Mouse (Mus musculus): ENCODE data around the gene Tmco4. TPM values are rescaled to one million over a fixed set of nuclear protein-coding genes. Genes with fewer than 3 reads are reported as not detected.

Tmco4 gene
- polyA plus RNA-seq, 1 experiment from 2014 or later: 1.4 TPM

DNA sequence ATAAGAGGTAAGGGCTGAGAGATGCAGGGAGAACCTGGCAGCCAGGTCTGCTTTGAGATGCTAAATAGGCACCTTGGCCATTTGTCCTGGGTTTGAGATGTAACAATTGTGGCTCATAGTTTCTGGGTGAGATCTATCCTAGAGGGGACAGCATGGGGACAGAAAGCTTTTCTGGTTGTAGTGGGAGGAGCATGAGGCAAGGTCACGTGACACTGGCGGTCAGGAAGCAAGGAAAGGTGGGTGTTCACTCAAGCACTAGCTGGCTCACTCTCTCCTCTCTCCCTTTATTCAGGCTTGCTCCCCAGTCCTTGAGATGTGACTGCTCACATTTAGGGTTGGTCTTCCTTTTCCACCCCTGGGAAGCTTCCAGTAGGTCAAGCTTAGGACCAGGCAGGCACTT, 28.3 kb downstream of the Tmco4 start:
- no peak for DNase-seq (ENCODE audit: low spot score)
- ATAC-seq (ENCODE audit: insufficient number of reproducible peaks, low FRiP score, low TSS enrichment, low read depth): no peak
- no peaks in the 10 kb centered on the region for H3K9me3 ChIP-seq (ENCODE audit: control insufficient read depth, low read length)
- H3K4me1 ChIP-seq (ENCODE audit: control insufficient read depth, insufficient read depth, low read length): no peaks in the 10 kb centered on the region
- H3K27me3 ChIP-seq (ENCODE audit: control insufficient read depth, insufficient read depth, low read length): no peaks in the 10 kb centered on the region
- H3K36me3 ChIP-seq (ENCODE audit: control insufficient read depth, insufficient read depth, low read length): no peaks in the 10 kb centered on the region
- H3K27ac ChIP-seq (replicated peaks; ENCODE audit: low read depth, low read length): no peak overlapping the region
- H3K4me2 ChIP-seq (ENCODE audit: low read depth, severe bottlenecking): no peak overlapping the region
- 41% methylated on average over 2 of the region's 2 CpGs for WGBS
- H3K9ac ChIP-seq (ENCODE audit: low read length): no peak overlapping the region
- H3K4me3 ChIP-seq (ENCODE audit: low read depth, low read length): no peak overlapping the region

DNA sequence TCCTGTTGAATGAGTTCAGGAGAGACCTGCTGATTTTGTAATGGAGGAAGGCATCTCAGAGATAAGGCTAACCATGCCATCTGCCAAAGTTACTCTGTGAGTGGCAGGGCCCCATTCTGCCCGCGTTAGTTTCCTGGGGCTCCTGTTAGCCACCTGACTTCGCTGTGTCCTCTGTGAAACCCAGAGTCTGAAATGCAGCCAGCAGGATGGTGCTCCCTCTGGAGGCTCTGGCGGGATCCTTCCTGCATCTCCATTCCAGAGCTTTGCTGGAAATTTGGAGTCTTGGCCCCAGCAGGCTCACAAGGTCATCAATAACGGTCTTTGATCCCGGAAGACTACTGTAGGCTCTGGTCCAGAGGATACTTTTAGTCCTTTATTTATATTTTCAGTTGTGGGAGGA, 28.7 kb downstream of the Tmco4 start:
- Histone ChIP-seq H3K36me3 (ENCODE audit: control insufficient read depth, insufficient read depth, low read length) (no peaks in the 10 kb centered on the region), H3K9ac (ENCODE audit: low read length) (no peak overlapping the region), H3K4me3 (ENCODE audit: low read depth, low read length) (no peak overlapping the region), H3K4me1 (ENCODE audit: control insufficient read depth, insufficient read depth, low read length) (no peaks in the 10 kb centered on the region), H3K9me3 (ENCODE audit: control insufficient read depth, low read length) (no peaks in the 10 kb centered on the region), H3K27me3 (ENCODE audit: control insufficient read depth, insufficient read depth, low read length) (no peaks in the 10 kb centered on the region), H3K27ac (replicated peaks; ENCODE audit: low read depth, low read length) (no peak overlapping the region), H3K4me2 (ENCODE audit: low read depth, severe bottlenecking) (no peak overlapping the region)
- DNase-seq (ENCODE audit: low spot score): peak; percentile 28
- ATAC-seq (ENCODE audit: insufficient number of reproducible peaks, low FRiP score, low TSS enrichment, low read depth): no peak
- WGBS: 24% methylated on average over 6 of the region's 6 CpGs

DNA sequence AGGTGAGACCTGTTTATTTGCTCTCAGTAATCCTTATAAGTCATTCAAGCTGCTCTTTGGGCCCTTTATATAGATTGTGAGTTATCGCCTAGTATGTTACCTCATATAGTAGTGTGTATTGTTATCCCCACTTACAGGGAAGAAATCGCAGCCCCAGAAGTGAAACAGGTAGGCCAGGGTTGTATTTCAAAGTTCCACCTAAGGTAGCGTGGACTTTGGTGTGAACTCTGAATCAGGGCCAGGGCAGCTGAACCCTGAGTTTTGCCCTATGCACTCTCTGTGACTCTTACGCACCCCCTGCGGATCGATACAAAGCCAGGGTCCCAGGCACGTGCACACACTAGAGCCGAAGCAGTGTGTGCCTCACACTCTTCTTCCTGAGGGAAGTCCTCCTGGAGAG, 31.4 kb downstream of the Tmco4 start:
- no peaks in the 10 kb centered on the region for H3K9me3 ChIP-seq (ENCODE audit: control insufficient read depth, low read length)
- H3K4me1 ChIP-seq (ENCODE audit: control insufficient read depth, insufficient read depth, low read length): no peaks in the 10 kb centered on the region
- H3K9ac ChIP-seq (ENCODE audit: low read length): no peak overlapping the region
- DNase-seq (ENCODE audit: low spot score): no peak
- no peak overlapping the region for H3K4me2 ChIP-seq (ENCODE audit: low read depth, severe bottlenecking)
- no peaks in the 10 kb centered on the region for H3K27me3 ChIP-seq (ENCODE audit: control insufficient read depth, insufficient read depth, low read length)
- WGBS: 86% methylated on average over 8 of the region's 8 CpGs
- no peak overlapping the region for H3K27ac ChIP-seq (replicated peaks; ENCODE audit: low read depth, low read length)
- H3K36me3 ChIP-seq (ENCODE audit: control insufficient read depth, insufficient read depth, low read length): no peaks in the 10 kb centered on the region
- ATAC-seq (ENCODE audit: insufficient number of reproducible peaks, low FRiP score, low TSS enrichment, low read depth): no peak
- no peak overlapping the region for H3K4me3 ChIP-seq (ENCODE audit: low read depth, low read length)

DNA sequence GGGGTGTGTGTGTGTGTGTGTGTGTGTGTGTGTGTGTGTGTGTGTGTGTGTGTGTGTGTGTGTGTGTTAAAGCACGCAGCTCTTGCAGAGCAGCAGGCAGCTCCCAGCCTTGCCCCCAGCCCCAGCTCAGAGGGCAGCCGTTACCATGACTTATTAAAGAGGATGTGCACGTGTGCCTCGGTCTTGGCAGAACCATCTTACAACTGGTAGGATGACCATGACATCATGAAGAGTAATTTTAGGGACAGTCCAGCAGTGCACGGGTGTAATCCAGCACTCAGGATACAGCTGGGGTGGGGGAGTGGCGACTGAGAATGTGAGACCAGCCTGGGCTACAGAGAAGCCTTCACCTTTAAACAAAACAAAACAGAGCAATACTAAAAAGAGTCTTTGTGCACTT, 32.5 kb downstream of the Tmco4 start:
- no peak overlapping the region for H3K4me2 ChIP-seq (ENCODE audit: low read depth, severe bottlenecking)
- ATAC-seq (ENCODE audit: insufficient number of reproducible peaks, low FRiP score, low TSS enrichment, low read depth) (no peak), DNase-seq (ENCODE audit: low spot score) (no peak)
- H3K9me3 ChIP-seq (ENCODE audit: control insufficient read depth, low read length): no peaks in the 10 kb centered on the region
- no peaks in the 10 kb centered on the region for H3K36me3 ChIP-seq (ENCODE audit: control insufficient read depth, insufficient read depth, low read length)
- no peaks in the 10 kb centered on the region for H3K27me3 ChIP-seq (ENCODE audit: control insufficient read depth, insufficient read depth, low read length)
- no peak overlapping the region for H3K9ac ChIP-seq (ENCODE audit: low read length)
- H3K4me1 ChIP-seq (ENCODE audit: control insufficient read depth, insufficient read depth, low read length): no peaks in the 10 kb centered on the region
- 71% methylated on average over 6 of the region's 6 CpGs for WGBS
- no peak overlapping the region for H3K27ac ChIP-seq (replicated peaks; ENCODE audit: low read depth, low read length)
- no peak overlapping the region for H3K4me3 ChIP-seq (ENCODE audit: low read depth, low read length)

DNA sequence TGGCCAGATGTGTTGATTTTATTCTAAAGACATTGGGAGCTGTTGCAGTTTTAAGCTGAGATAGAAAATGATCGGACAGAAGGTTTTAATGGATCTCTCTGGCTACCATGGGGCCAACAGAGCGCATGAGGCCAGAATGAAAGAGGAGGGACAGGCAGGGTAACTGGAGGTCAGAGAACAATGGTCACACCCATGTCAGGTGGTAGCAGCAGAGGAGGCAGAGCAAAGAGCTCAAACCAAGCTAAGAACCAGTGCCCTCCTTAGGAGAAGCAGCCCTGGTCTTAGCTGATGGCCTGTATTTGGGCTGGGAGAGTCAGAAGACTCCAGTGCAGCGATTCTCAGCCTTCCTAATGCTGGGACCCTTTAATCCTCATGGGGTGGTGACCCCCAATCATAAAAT, 34.7 kb downstream of the Tmco4 start:
- Histone ChIP-seq H3K9me3 (ENCODE audit: control insufficient read depth, low read length) (no peaks in the 10 kb centered on the region), H3K9ac (ENCODE audit: low read length) (no peak overlapping the region), H3K4me3 (ENCODE audit: low read depth, low read length) (no peak overlapping the region), H3K36me3 (ENCODE audit: control insufficient read depth, insufficient read depth, low read length) (no peaks in the 10 kb centered on the region), H3K4me1 (ENCODE audit: control insufficient read depth, insufficient read depth, low read length) (no peaks in the 10 kb centered on the region), H3K27ac (replicated peaks; ENCODE audit: low read depth, low read length) (no peak overlapping the region), H3K27me3 (ENCODE audit: control insufficient read depth, insufficient read depth, low read length) (no peaks in the 10 kb centered on the region), H3K4me2 (ENCODE audit: low read depth, severe bottlenecking) (no peak overlapping the region)
- no peak for ATAC-seq (ENCODE audit: insufficient number of reproducible peaks, low FRiP score, low TSS enrichment, low read depth)
- WGBS: 89% methylated on average over 3 of the region's 3 CpGs
- DNase-seq (ENCODE audit: low spot score): no peak

DNA sequence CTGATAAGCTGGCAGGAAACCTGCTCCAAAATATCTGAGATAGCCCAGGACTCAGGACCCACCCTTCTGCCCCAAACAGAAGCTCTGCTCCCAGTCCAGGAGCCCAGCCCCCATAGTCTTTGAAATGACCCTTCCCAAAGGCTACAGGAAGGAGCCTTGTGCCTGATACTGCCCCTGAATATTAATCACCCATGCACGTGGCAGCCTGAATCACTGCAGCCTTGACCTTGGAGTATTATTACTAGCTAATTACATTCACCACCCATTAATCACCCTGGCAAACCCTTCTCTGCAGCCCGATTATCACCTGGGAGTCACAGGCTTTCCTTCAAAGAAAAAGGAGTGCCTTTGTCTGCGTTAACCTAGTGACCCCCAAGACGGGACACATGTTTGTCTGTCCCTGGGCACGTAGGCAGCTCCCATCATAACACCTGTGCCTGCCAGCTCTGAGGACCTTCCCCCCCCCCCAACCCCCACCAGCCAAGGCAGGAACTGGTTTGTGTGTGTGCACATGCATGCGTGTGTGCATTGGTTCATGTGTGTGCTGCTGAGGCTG, 35.4 kb downstream of the Tmco4 start:
- no peak overlapping the region for H3K4me3 ChIP-seq (ENCODE audit: low read depth, low read length)
- H3K27me3 ChIP-seq (ENCODE audit: control insufficient read depth, insufficient read depth, low read length): no peaks in the 10 kb centered on the region
- H3K9me3 ChIP-seq (ENCODE audit: control insufficient read depth, low read length): no peaks in the 10 kb centered on the region
- no peak overlapping the region for H3K27ac ChIP-seq (replicated peaks; ENCODE audit: low read depth, low read length)
- no peak for DNase-seq (ENCODE audit: low spot score)
- no peaks in the 10 kb centered on the region for H3K36me3 ChIP-seq (ENCODE audit: control insufficient read depth, insufficient read depth, low read length)
- H3K9ac ChIP-seq (ENCODE audit: low read length): no peak overlapping the region
- ATAC-seq (ENCODE audit: insufficient number of reproducible peaks, low FRiP score, low TSS enrichment, low read depth): no peak
- no peaks in the 10 kb centered on the region for H3K4me1 ChIP-seq (ENCODE audit: control insufficient read depth, insufficient read depth, low read length)
- 31% methylated on average over 6 of the region's 6 CpGs for WGBS
- H3K4me2 ChIP-seq (ENCODE audit: low read depth, severe bottlenecking): no peak overlapping the region

DNA sequence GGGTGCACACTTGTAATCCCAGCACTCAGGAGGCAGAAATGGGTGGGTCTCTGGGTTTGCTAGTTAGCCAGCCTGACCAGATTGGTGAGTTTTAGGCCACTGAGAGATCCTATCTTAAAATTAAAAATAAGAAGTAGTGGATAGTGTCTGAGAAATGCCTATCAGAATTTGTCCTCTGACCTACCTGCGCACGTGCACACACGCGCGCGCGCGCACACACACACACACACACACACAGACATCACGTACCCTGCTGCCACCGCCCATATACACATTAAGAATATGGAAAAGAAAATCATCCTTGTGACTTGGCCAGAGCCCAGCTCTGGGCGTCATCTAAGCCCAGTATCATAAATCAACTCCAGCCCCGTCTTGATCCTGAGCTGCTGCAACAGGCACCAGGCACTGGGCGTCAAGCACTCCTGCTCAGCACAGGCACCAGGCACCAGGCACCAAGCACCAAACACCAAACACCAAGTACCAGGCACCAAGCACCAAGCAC, 38.6 kb downstream of the Tmco4 start:
- H3K36me3 ChIP-seq (ENCODE audit: control insufficient read depth, insufficient read depth, low read length): no peaks in the 10 kb centered on the region
- H3K9ac ChIP-seq (ENCODE audit: low read length): no peak overlapping the region
- ATAC-seq (ENCODE audit: insufficient number of reproducible peaks, low FRiP score, low TSS enrichment, low read depth): no peak
- no peak for DNase-seq (ENCODE audit: low spot score)
- no peak overlapping the region for H3K4me2 ChIP-seq (ENCODE audit: low read depth, severe bottlenecking)
- H3K4me1 ChIP-seq (ENCODE audit: control insufficient read depth, insufficient read depth, low read length): no peaks in the 10 kb centered on the region
- no peaks in the 10 kb centered on the region for H3K9me3 ChIP-seq (ENCODE audit: control insufficient read depth, low read length)
- no peaks in the 10 kb centered on the region for H3K27me3 ChIP-seq (ENCODE audit: control insufficient read depth, insufficient read depth, low read length)
- 84% methylated on average over 13 of the region's 13 CpGs for WGBS
- H3K4me3 ChIP-seq (ENCODE audit: low read depth, low read length): no peak overlapping the region
- H3K27ac ChIP-seq (replicated peaks; ENCODE audit: low read depth, low read length): no peak overlapping the region

DNA sequence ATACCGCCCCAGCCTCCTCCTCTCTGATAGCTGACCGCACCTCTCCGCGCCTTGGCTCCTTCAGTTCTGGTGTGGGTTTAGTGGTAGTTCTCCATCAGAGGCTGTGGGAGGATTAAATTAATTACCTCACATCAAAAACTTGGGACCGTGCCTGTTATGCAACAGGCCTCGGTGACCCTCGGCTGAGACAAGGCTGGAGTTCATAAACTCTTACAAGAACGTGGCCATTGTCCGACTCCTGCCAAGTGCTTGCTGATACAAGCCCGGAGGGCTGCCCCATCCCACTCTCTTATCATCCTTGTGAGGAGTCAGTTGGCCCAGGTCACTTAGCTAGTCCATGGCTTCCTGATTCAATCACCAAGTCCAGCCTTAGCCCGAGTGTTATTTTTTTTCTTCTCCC, 40.6 kb downstream of the Tmco4 start:
- Histone ChIP-seq H3K4me2 (ENCODE audit: low read depth, severe bottlenecking) (no peak overlapping the region), H3K4me1 (ENCODE audit: control insufficient read depth, insufficient read depth, low read length) (no peaks in the 10 kb centered on the region), H3K9ac (ENCODE audit: low read length) (no peak overlapping the region), H3K27ac (replicated peaks; ENCODE audit: low read depth, low read length) (no peak overlapping the region), H3K4me3 (ENCODE audit: low read depth, low read length) (no peak overlapping the region), H3K27me3 (ENCODE audit: control insufficient read depth, insufficient read depth, low read length) (no peaks in the 10 kb centered on the region), H3K9me3 (ENCODE audit: control insufficient read depth, low read length) (no peaks in the 10 kb centered on the region), H3K36me3 (ENCODE audit: control insufficient read depth, insufficient read depth, low read length) (no peaks in the 10 kb centered on the region)
- ATAC-seq (ENCODE audit: insufficient number of reproducible peaks, low FRiP score, low TSS enrichment, low read depth) (no peak), DNase-seq (ENCODE audit: low spot score) (no peak)
- WGBS: 89% methylated on average over 11 of the region's 11 CpGs

DNA sequence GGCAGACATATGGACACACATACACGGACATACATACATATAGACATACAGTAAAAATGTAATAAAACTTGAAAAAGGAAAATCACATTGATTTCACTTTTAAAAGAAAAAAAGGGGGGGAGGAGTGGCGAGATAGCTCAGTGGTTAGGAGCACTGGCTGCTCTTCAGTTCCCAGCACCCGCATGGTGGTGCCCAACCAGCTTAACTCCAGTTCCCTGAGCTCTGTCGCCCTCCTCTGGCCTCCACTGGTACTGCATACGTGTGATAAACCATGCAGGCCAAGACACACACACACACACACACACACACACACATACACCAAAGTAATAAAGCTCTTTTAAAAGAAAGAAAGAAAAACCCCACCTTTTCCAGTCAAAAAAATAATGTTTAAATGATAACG, 42.1 kb downstream of the Tmco4 start:
- Histone ChIP-seq H3K4me1 (ENCODE audit: control insufficient read depth, insufficient read depth, low read length) (no peaks in the 10 kb centered on the region), H3K4me3 (ENCODE audit: low read depth, low read length) (no peak overlapping the region), H3K9me3 (ENCODE audit: control insufficient read depth, low read length) (no peaks in the 10 kb centered on the region), H3K9ac (ENCODE audit: low read length) (no peak overlapping the region), H3K27ac (replicated peaks; ENCODE audit: low read depth, low read length) (no peak overlapping the region), H3K4me2 (ENCODE audit: low read depth, severe bottlenecking) (no peak overlapping the region), H3K27me3 (ENCODE audit: control insufficient read depth, insufficient read depth, low read length) (no peaks in the 10 kb centered on the region), H3K36me3 (ENCODE audit: control insufficient read depth, insufficient read depth, low read length) (no peaks in the 10 kb centered on the region)
- DNase-seq (ENCODE audit: low spot score) (no peak), ATAC-seq (ENCODE audit: insufficient number of reproducible peaks, low FRiP score, low TSS enrichment, low read depth) (no peak)
- 79% methylated on average over 6 of the region's 6 CpGs for WGBS

Measured in limb, embryonic 11.5 days (tissue).